Mouse (Mus musculus): ENCODE results near the gene Misp. TPM values are rescaled to one million over a fixed set of nuclear protein-coding genes. Genes with fewer than 3 reads are reported as not detected.

Gene Misp
- total and polyA plus RNA-seq, 3 experiments, result 0.50 to 0.82 (median 0.52) TPM

DNA sequence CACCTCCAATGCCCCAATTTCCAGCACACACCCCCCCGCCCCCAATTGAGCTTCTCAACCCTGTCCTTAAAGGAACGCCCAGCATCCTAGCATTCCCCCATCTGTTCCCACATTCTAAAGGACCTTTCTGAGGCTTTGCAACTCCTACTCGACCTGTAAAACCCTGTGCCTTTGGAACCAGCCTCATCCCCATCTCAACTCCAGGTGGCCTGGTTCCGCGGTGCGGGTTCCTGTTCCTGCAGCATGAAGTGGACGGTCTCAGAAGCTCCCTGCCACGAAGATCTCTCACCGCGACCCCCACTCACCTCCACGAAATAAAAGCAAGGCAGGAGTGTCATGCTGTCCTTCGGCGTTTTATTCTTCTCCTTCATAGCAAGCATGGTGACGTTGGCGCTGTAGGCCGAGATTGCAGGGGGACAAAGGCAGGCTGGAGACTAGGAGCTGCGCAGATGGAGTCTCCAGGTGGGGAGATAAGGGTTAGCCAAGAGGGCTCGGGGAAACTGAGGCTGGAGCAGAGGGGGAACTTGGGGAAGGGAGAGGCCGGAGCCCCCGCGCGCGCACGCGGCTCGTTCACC lies 53.0 kb downstream of the Misp start:
- Histone ChIP-seq H3K27me3 (ENCODE audit: control insufficient read depth, insufficient read depth, low read length) (peaks cover 4% of the 10 kb centered on the region; the same call in 1 of the 2 replicates), H3K4me1 (ENCODE audit: control insufficient read depth, insufficient read depth, low read length) (peaks cover 7% of the 10 kb centered on the region), H3K79me2 (replicated peaks; ENCODE audit: control insufficient read depth, insufficient read depth, low read length) (no peaks in the 10 kb centered on the region), H3K9ac (ENCODE audit: low read depth, low read length) (peak overlapping the region; percentile 69; the same call in 1 of the 2 replicates), H3K36me3 (ENCODE audit: control insufficient read depth, insufficient read depth, low read length) (no peaks in the 10 kb centered on the region), H3K4me3 (peak overlapping the region; percentile 52), H3K27ac (no peak overlapping the region)
- DNase-seq, result no peak
- intact Hi-C loops (cut with DNase I), result no loop called here
- 5% methylated on average over 26 of the region's 26 CpGs for WGBS
- no peak for TF ChIP-seq POLR2A (IDR thresholded peaks at IDR 0.05; ENCODE audit: insufficient read depth, low read depth, low read length)
- no peak for TF ChIP-seq CTCF (IDR thresholded peaks at IDR 0.05)
- no peak for TF ChIP-seq EP300 (IDR thresholded peaks at IDR 0.05; ENCODE audit: insufficient read depth, low read depth, low read length)

DNA sequence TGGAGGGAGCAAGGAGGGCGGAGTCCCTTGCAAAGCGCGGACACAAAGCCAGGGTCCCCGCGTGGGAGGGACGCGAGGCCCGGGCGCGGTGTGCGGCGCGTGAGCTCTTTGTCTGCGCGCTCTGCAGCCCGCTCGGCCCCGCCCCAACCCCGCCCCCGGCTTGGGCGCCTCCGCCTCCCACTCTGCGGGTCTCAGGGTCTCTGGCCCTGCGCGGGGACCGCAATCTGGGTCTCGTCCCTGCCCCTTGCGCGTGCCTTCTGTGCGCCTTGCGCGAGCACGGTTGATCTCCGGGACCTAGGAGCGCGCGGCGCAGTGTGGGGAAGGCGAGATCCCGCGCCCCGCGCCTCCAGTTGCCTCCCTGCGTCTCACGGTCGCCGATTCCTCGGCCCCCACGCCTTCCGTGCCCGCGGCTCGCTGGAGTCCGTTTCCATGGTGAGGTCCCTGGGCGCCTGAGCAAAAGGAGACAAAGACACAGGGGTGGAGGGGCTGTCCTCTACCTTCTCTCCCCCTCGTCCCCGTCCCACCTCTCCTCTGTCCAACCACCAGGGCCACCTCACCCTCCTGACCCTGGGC lies 53.6 kb downstream of the Misp start, which contains the start of the genes Prtn3 and Plppr3:
Gene Prtn3, plus strand, starts transcription at position 187 of the 573 bp plus-strand sequence.
Gene Plppr3, minus strand, starts transcription at position 345 of the 573 bp plus-strand sequence.
- H3K27ac ChIP-seq, result no peak within 1 kb of the TSS
- H3K9ac ChIP-seq (ENCODE audit: low read depth, low read length), result peak within 1 kb of the TSS; percentile 69
- H3K79me2 ChIP-seq (replicated peaks; ENCODE audit: control insufficient read depth, insufficient read depth, low read length), result no peaks in the 10 kb centered on the region
- H3K27me3 ChIP-seq (ENCODE audit: control insufficient read depth, insufficient read depth, low read length), result peaks cover 4% of the 10 kb centered on the region; the same call in 1 of the 2 replicates
- peaks cover 7% of the 10 kb centered on the region for H3K4me1 ChIP-seq (ENCODE audit: control insufficient read depth, insufficient read depth, low read length)
- intact Hi-C loops (cut with DNase I), result no loop called here
- peak within 1 kb of the TSS; percentile 52 for H3K4me3 ChIP-seq
- H3K36me3 ChIP-seq (ENCODE audit: control insufficient read depth, insufficient read depth, low read length), result no peaks in the 10 kb centered on the region
- under 1% methylated on average over 57 of the region's 57 CpGs for WGBS
- no peak for TF ChIP-seq CTCF (IDR thresholded peaks at IDR 0.05)
- DNase-seq, result peak; percentile 27 to 43

DNA sequence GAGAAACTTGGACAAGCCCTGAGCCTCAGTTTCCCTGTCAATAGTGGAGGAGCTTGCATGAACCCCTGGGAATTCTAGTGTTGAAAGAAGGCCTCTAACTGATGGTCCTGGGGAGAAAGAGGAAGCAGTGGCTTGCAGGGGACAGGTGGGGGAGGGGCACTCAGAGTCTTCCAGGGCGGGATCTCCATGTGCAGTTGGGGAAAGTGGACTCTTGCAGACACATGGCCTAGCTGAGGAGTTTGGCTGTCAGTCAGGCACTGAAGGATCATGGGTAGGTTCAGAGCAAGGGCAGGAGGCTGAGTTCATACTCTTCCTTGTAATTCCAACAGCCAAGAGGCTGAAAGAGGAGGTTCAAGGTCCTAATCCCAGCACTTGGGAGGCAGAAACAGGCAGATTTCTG lies 56.4 kb downstream of the Misp start:
- WGBS, result 61% methylated on average over 1 of the region's 1 CpGs
- Histone ChIP-seq H3K79me2 (replicated peaks; ENCODE audit: control insufficient read depth, insufficient read depth, low read length) (no peaks in the 10 kb centered on the region), H3K27ac (no peak overlapping the region), H3K36me3 (ENCODE audit: control insufficient read depth, insufficient read depth, low read length) (no peaks in the 10 kb centered on the region), H3K4me3 (no peak overlapping the region), H3K4me1 (ENCODE audit: control insufficient read depth, insufficient read depth, low read length) (peaks cover 7% of the 10 kb centered on the region), H3K27me3 (ENCODE audit: control insufficient read depth, insufficient read depth, low read length) (peaks cover 4% of the 10 kb centered on the region; the same call in 1 of the 2 replicates), H3K9ac (ENCODE audit: low read depth, low read length) (no peak overlapping the region)
- TF ChIP-seq EP300 (IDR thresholded peaks at IDR 0.05; ENCODE audit: insufficient read depth, low read depth, low read length) (no peak), POLR2A (IDR thresholded peaks at IDR 0.05; ENCODE audit: insufficient read depth, low read depth, low read length) (no peak), CTCF (IDR thresholded peaks at IDR 0.05) (no peak)
- intact Hi-C loops (cut with DNase I), result no loop called here
- DNase-seq, result no peak

DNA sequence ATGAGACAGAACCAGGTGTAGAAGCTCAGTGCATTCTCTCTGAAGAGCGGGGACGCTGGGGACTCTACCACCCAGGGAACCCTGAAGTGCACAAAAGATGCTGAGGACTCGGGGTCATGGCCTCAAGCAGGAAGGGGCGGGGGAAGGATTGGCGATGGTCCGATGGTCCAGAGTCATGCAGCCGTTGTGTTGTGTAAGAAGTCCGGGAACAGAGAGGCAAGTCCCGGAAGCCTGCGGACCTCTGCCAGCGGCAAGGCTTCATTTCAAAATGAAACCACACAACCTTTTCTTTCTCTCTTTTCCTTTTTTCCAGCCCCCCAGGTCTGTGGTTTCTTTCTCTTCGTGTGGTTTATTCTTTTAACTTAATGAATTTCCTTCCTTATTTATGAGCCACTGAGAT lies 57.0 kb downstream of the Misp start:
- 32% methylated on average over 12 of the region's 12 CpGs for WGBS
- H3K27ac ChIP-seq, result peak overlapping the region; percentile 26; the same call in 1 of the 2 replicates

DNA sequence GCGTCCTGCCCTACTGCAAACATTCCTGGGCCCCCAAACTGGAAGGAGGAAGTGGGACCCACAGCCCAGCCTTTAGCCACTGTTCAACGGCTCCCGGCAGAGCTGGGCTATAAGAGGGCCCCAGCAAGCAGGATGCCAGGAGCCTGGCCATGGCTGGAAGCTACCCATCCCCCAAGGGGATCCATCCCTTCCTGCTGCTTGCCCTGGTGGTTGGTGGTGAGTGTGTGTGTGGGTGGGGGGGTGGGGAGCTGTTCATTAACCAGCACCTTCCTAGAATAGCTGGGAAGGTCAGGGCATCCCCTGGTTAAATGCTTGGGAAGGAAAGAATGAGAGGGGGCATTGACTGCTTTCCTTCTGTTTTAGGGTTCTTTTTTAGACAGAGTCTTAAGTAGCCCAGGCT lies 58.7 kb downstream of the Misp start:
- H3K36me3 ChIP-seq (ENCODE audit: control insufficient read depth, insufficient read depth, low read length), result no peaks in the 10 kb centered on the region
- H3K4me1 ChIP-seq (ENCODE audit: control insufficient read depth, insufficient read depth, low read length), result peaks cover 6% of the 10 kb centered on the region
- no peaks in the 10 kb centered on the region for H3K79me2 ChIP-seq (replicated peaks; ENCODE audit: control insufficient read depth, insufficient read depth, low read length)
- H3K9ac ChIP-seq (ENCODE audit: low read depth, low read length), result no peak overlapping the region
- DNase-seq, result no peak
- 0 out of 2 replicates have a peak, but pooled peaks cover 1% of the 10 kb centered on the region for H3K27me3 ChIP-seq (ENCODE audit: control insufficient read depth, insufficient read depth, low read length)
- 45% methylated on average over 3 of the region's 3 CpGs for WGBS
- no peak overlapping the region for H3K27ac ChIP-seq
- intact Hi-C loops (cut with DNase I), result no loop called here
- no peak for TF ChIP-seq POLR2A (IDR thresholded peaks at IDR 0.05; ENCODE audit: insufficient read depth, low read depth, low read length)
- TF ChIP-seq EP300 (IDR thresholded peaks at IDR 0.05; ENCODE audit: insufficient read depth, low read depth, low read length), result no peak
- TF ChIP-seq CTCF (IDR thresholded peaks at IDR 0.05), result no peak
- H3K4me3 ChIP-seq, result no peak overlapping the region

More for the DNA sequence above, 57.0 kb downstream of the Misp start:
- DNase-seq, result peak; percentile 61 to 74
- H3K27me3 ChIP-seq (ENCODE audit: control insufficient read depth, insufficient read depth, low read length), result peaks cover 4% of the 10 kb centered on the region; the same call in 1 of the 2 replicates
- TF ChIP-seq EP300 (IDR thresholded peaks at IDR 0.05; ENCODE audit: insufficient read depth, low read depth, low read length) (0 out of 2 replicates have a peak, but pooled peaks have one; percentile 39), POLR2A (IDR thresholded peaks at IDR 0.05; ENCODE audit: insufficient read depth, low read depth, low read length) (no peak)
- no peaks in the 10 kb centered on the region for H3K79me2 ChIP-seq (replicated peaks; ENCODE audit: control insufficient read depth, insufficient read depth, low read length)
- H3K36me3 ChIP-seq (ENCODE audit: control insufficient read depth, insufficient read depth, low read length), result no peaks in the 10 kb centered on the region
- no peak overlapping the region for H3K4me3 ChIP-seq
- H3K9ac ChIP-seq (ENCODE audit: low read depth, low read length), result no peak overlapping the region
- intact Hi-C loops (cut with DNase I), result no loop called here
- peaks cover 7% of the 10 kb centered on the region for H3K4me1 ChIP-seq (ENCODE audit: control insufficient read depth, insufficient read depth, low read length)

Small RNAs within 50 kb of the gene (microRNA-seq; reads per million reads assigned to microRNA genes)
- 0 to 1.1 reads per million in 2 experiments for gene Mir6910

Other genes with a start within 250 kb of the Misp start
Only the 30 nearest of the 34 such genes appear.
- 1 to 10 TPM; 1.9 to 2.1 TPM for gene Shc2, start 183.1 kb upstream of the Misp start, total RNA-seq (2021)
- 2.9 and 3.7 TPM in 2 replicates for gene Shc2, start 183.1 kb upstream of the Misp start, polyA plus RNA-seq (2012; rRNA removed)
- not detected for gene Odf3l2, start 175.3 kb upstream of the Misp start, total RNA-seq (2021)
- gene Odf3l2, start 175.3 kb upstream of the Misp start, polyA plus RNA-seq (2012; rRNA removed), result not detected in 2 replicates
- gene Madcam1, start 156.4 kb upstream of the Misp start, total RNA-seq (2021), result not detected
- gene Madcam1, start 156.4 kb upstream of the Misp start, polyA plus RNA-seq (2012; rRNA removed), result not detected in 2 replicates
- gene Tpgs1, start 151.6 kb upstream of the Misp start, total RNA-seq (2021), result 10 to 100 TPM; 16.5 to 18.8 TPM
- 18.0 and 28.1 TPM in 2 replicates for gene Tpgs1, start 151.6 kb upstream of the Misp start, polyA plus RNA-seq (2012; rRNA removed)
- gene Cdc34, start 138.8 kb upstream of the Misp start, total RNA-seq (2021), result 100 to 1,000 TPM; 196 to 216 TPM
- gene Cdc34, start 138.8 kb upstream of the Misp start, polyA plus RNA-seq (2012; rRNA removed), result 352 and 397 TPM in 2 replicates
- gene Gzmm, start 132.0 kb upstream of the Misp start, total RNA-seq (2021), result 1 to 10 TPM; 6.4 to 6.5 TPM
- gene Gzmm, start 132.0 kb upstream of the Misp start, polyA plus RNA-seq (2012; rRNA removed), result 7.4 and 9.2 TPM in 2 replicates
- gene Bsg, start 116.5 kb upstream of the Misp start, total RNA-seq (2021), result 1,000 to 10,000 TPM; 1,364 to 1,491 TPM
- gene Bsg, start 116.5 kb upstream of the Misp start, polyA plus RNA-seq (2012; rRNA removed), result 1,570 and 1,684 TPM in 2 replicates
- gene Hcn2, start 104.4 kb upstream of the Misp start, total RNA-seq (2021), result 10 to 100 TPM; 17.0 to 17.5 TPM
- 23.8 and 33.5 TPM in 2 replicates for gene Hcn2, start 104.4 kb upstream of the Misp start, polyA plus RNA-seq (2012; rRNA removed)
- 10 to 100 TPM; 42.2 to 44.7 TPM for gene Polrmt, start 74.4 kb upstream of the Misp start, total RNA-seq (2021)
- gene Polrmt, start 74.4 kb upstream of the Misp start, polyA plus RNA-seq (2012; rRNA removed), result 47.0 and 52.3 TPM in 2 replicates
- gene Fgf22, start 65.9 kb upstream of the Misp start, total RNA-seq (2021), result not detected
- not detected in 2 replicates for gene Fgf22, start 65.9 kb upstream of the Misp start, polyA plus RNA-seq (2012; rRNA removed)
- 10 to 100 TPM; 22.9 to 23.6 TPM for gene Rnf126, start 54.0 kb upstream of the Misp start, total RNA-seq (2021)
- 41.4 and 48.0 TPM in 2 replicates for gene Rnf126, start 54.0 kb upstream of the Misp start, polyA plus RNA-seq (2012; rRNA removed)
- gene Fstl3, start 43.7 kb upstream of the Misp start, total RNA-seq (2021), result 1 to 10 TPM; 3.8 to 4.7 TPM
- 9.7 and 11.9 TPM in 2 replicates for gene Fstl3, start 43.7 kb upstream of the Misp start, polyA plus RNA-seq (2012; rRNA removed)
- not detected for gene Prss57, start 30.0 kb upstream of the Misp start, total RNA-seq (2021)
- gene Prss57, start 30.0 kb upstream of the Misp start, polyA plus RNA-seq (2012; rRNA removed), result 0.08 and 0.20 TPM in 2 replicates
- gene Palm, start 27.4 kb upstream of the Misp start, total RNA-seq (2021), result 10 to 100 TPM; 51.4 to 55.6 TPM
- gene Palm, start 27.4 kb upstream of the Misp start, polyA plus RNA-seq (2012; rRNA removed), result 31.4 and 36.6 TPM in 2 replicates
- 10 to 100 TPM; 43.9 to 51.8 TPM for gene Ptbp1, start 33.4 kb downstream of the Misp start, total RNA-seq (2021)
- gene Ptbp1, start 33.4 kb downstream of the Misp start, polyA plus RNA-seq (2012; rRNA removed), result 47.5 and 52.6 TPM in 2 replicates
- gene Prtn3, start 53.5 kb downstream of the Misp start, total RNA-seq (2021), result 1 to 10 TPM in 1 of 2 experiments, under 1 TPM in 1; 0.55 to 1.2 TPM
- gene Prtn3, start 53.5 kb downstream of the Misp start, polyA plus RNA-seq (2012; rRNA removed), result 0.84 TPM in 1 of 2 replicates, not detected in the other
- under 1 TPM; 0.20 to 0.31 TPM for gene Plppr3, start 53.6 kb downstream of the Misp start, total RNA-seq (2021)
- 0.50 and 0.80 TPM in 2 replicates for gene Plppr3, start 53.6 kb downstream of the Misp start, polyA plus RNA-seq (2012; rRNA removed)
- not detected for gene Elane, start 65.3 kb downstream of the Misp start, total RNA-seq (2021)
- gene Elane, start 65.3 kb downstream of the Misp start, polyA plus RNA-seq (2012; rRNA removed), result 0.23 TPM in 1 of 2 replicates, not detected in the other
- gene Cfd, start 69.9 kb downstream of the Misp start, total RNA-seq (2021), result 10 to 100 TPM; 22.9 to 98.7 TPM
- gene Cfd, start 69.9 kb downstream of the Misp start, polyA plus RNA-seq (2012; rRNA removed), result 85.9 and 490 TPM in 2 replicates
- 10 to 100 TPM; 40.8 to 54.1 TPM for gene Med16, start 87.9 kb downstream of the Misp start, total RNA-seq (2021)
- 54.9 and 62.4 TPM in 2 replicates for gene Med16, start 87.9 kb downstream of the Misp start, polyA plus RNA-seq (2012; rRNA removed)
- gene Gm26602, start 89.9 kb downstream of the Misp start, total RNA-seq (2021), result not detected
- gene Gm26602, start 89.9 kb downstream of the Misp start, polyA plus RNA-seq (2012; rRNA removed), result not detected in 2 replicates
- gene Kiss1r, start 96.0 kb downstream of the Misp start, total RNA-seq (2021), result under 1 TPM; 0.10 to 0.25 TPM
- 0.79 and 1.5 TPM in 2 replicates for gene Kiss1r, start 96.0 kb downstream of the Misp start, polyA plus RNA-seq (2012; rRNA removed)
- gene R3hdm4, start 100.2 kb downstream of the Misp start, total RNA-seq (2021), result 10 to 100 TPM; 82.4 to 85.6 TPM
- gene R3hdm4, start 100.2 kb downstream of the Misp start, polyA plus RNA-seq (2012; rRNA removed), result 119 and 123 TPM in 2 replicates
- 1 to 10 TPM; 1.3 to 1.5 TPM for gene Arid3a, start 106.1 kb downstream of the Misp start, total RNA-seq (2021)
- gene Arid3a, start 106.1 kb downstream of the Misp start, polyA plus RNA-seq (2012; rRNA removed), result 0.88 and 1.7 TPM in 2 replicates
- 10 to 100 TPM; 27.8 to 29.4 TPM for gene Wdr18, start 139.2 kb downstream of the Misp start, total RNA-seq (2021)
- gene Wdr18, start 139.2 kb downstream of the Misp start, polyA plus RNA-seq (2012; rRNA removed), result 31.7 and 32.2 TPM in 2 replicates
- under 1 TPM; 0.20 to 0.31 TPM for gene Grin3b, start 149.7 kb downstream of the Misp start, total RNA-seq (2021)
- 0.20 and 0.29 TPM in 2 replicates for gene Grin3b, start 149.7 kb downstream of the Misp start, polyA plus RNA-seq (2012; rRNA removed)
- gene Tmem259, start 163.3 kb downstream of the Misp start, total RNA-seq (2021), result 100 to 1,000 TPM; 109 to 124 TPM
- 184 and 220 TPM in 2 replicates for gene Tmem259, start 163.3 kb downstream of the Misp start, polyA plus RNA-seq (2012; rRNA removed)
- gene Cnn2, start 167.6 kb downstream of the Misp start, total RNA-seq (2021), result 10 to 100 TPM; 30.2 to 39.3 TPM
- 52.5 and 60.7 TPM in 2 replicates for gene Cnn2, start 167.6 kb downstream of the Misp start, polyA plus RNA-seq (2012; rRNA removed)
- 1 to 10 TPM; 6.6 to 8.0 TPM for gene Abca7, start 175.5 kb downstream of the Misp start, total RNA-seq (2021)
- 9.2 and 10.8 TPM in 2 replicates for gene Abca7, start 175.5 kb downstream of the Misp start, polyA plus RNA-seq (2012; rRNA removed)
- 1 to 10 TPM; 3.5 to 5.1 TPM for gene Arhgap45, start 195.7 kb downstream of the Misp start, total RNA-seq (2021)
- 8.9 and 16.6 TPM in 2 replicates for gene Arhgap45, start 195.7 kb downstream of the Misp start, polyA plus RNA-seq (2012; rRNA removed)

Data from heart, adult 2 months (tissue).